Mouse (Mus musculus): Measurements from ENCODE around the gene Pcdh17.

DNA sequence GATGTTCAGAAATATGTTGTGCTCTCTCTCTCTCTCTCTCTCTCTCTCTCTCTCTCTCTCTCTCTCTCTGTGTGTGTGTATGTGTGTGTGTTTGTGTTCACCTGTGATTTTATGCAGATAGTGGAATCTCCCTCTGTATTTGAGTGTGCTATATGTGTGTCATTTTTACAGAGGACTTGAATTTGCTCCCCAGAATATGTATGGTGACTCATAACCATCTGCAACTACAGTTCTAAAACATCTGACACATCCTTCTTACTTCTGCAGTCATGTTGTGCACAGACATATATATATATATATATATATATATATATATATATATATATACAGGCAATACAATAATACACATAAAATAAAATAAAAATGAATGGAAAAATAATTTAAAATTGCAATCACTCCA lies 127.7 kb downstream of the Pcdh17 start:
- TF ChIP-seq GATA1 (IDR thresholded peaks at IDR 0.05; ENCODE audit: low read length) (no peak), TAL1 (IDR thresholded peaks at IDR 0.05; ENCODE audit: low read length) (no peak)

All from erythroblast, embryonic 14.5 days (primary cell).